Mouse (Mus musculus) ES-CJ7 (cell line): Measurements from ENCODE around the gene Akap12.

Experiments
- DNase-seq: peaks from one replicate; pipeline ENCODE4 v3.0.0; 2011; ENCODE audit warnings: low read depth, low spot score

Akap12 gene

DNA sequence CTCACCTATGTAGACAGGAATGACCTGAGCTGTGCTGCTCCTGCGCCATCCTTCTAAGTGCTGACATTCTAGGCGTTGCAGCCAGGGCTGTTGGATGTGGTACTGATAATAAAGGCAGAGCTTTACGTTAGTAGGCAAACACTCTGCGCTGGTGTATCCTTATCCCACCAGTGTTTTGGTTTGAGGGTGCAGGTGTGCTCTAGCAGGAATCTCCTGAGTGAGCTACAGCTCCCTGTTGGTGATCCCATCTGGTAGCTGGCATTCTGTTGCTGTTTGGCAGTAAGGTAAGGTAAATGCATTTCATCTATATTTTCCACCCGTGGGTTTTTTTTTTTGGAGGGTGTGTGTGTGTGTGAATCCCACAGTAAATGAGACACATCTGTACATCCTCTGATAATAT is 131.9 kb downstream of the Akap12 start:
- no peak for DNase-seq

DNA sequence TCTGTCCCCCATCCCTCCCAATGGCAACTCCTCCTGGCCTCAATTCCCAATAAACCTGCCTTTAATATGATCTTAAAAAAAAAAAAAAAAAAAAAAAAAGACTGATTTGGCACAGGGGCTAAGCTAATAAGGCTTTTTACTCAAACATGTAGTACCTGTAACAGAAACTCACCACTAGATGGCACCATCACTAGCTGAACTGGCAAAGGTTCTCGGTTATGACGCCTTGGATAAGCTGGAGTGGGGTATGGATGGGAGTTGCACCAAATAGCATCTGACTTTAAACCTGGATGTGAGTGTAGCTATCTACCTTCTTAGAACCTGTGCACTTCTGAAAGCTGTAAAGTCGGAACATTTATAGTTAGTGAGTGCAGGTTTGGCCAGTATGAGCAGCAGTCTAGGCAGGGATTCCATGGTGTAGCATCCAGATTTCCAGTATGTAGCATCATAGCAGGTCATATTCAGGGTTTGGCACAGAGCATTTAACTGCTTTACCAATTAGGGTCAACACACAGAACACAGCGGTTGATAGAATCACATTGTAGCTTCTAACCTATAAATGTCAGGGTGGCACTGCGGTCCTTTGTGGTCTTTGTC is 138.8 kb downstream of the Akap12 start:
- DNase-seq = peak; percentile 79

DNA sequence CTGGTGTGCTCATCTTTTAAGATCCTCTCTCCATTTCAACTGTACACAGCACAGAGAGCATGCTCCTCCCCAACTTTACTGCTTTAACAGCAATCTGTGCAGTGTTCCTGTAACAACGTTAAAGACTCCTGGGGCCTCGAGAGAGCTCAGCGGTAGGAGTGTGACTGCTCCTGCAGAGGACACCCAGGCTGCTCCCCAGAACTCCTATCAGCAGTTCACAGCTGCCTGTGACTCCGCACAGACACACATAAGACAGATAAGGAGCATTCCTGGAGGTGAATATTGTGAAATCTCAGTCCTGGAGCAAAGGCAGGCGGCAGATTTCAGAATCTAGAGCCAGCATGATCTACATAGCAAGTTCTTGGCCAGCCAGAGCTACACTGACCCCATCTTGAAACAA is 139.3 kb downstream of the Akap12 start:
- DNase-seq = no peak

DNA sequence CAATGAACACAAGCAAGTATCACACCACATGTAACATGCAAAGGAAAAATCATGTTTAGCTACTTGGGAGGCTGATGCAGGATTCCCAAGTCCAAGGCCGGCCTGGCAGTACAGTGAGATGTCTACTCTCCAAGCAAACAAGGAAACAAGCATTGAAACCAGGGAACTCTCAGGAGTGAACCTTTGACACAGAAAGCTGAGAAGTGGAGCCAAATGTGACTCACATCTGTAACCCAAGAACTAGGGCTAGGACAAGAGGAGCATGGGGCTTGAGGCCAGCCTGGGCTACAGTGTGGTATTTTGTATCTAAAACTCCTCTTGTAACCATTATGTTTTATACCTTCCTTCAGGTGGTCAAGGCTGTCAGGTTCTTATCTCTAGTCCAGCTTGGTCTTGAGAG is 141.0 kb downstream of the Akap12 start:
- DNase-seq = no peak
